Mouse (Mus musculus) thymus, adult 2 months (tissue): ENCODE data around the gene Pnp. TPM values are rescaled to one million over a fixed set of nuclear protein-coding genes. Genes with fewer than 3 reads are reported as not detected.
"Not testable (repeated sequence)": the region's sequence is repeated elsewhere in the genome, so short reads cannot be mapped to it uniquely, and the experiment has no call there.

Experiments used
- DNase-seq: peaks from one replicate; pipeline ENCODE4 v3.0.0; 2021
- H3K27ac ChIP-seq: fragments of 200-500 bp; 2 replicates; pipeline ENCODE4 v1.5.1; 2012; ENCODE audit warnings: low read length, control low read depth; ENCODE audit not compliant: control insufficient read depth, insufficient read depth
- H3K27me3 ChIP-seq: fragments of 200-500 bp; 2 replicates; pipeline ENCODE4 v1.6.1; 2012; ENCODE audit warnings: mild to moderate bottlenecking, low read length, moderate library complexity, mixed read lengths; ENCODE audit not compliant: control insufficient read depth, insufficient read depth
- H3K36me3 ChIP-seq: fragments of 200-500 bp; 2 replicates; pipeline ENCODE4 v1.6.1; 2012; ENCODE audit warnings: mild to moderate bottlenecking, low read length, moderate library complexity; ENCODE audit not compliant: control insufficient read depth, insufficient read depth
- H3K4me1 ChIP-seq: fragments of 200-500 bp; replicated peaks from 2 replicates; pipeline ENCODE4 v1.6.1; 2012; ENCODE audit warnings: low read length; ENCODE audit not compliant: control insufficient read depth, insufficient read depth
- H3K4me3 ChIP-seq: fragments of 200-500 bp; 2 replicates; pipeline ENCODE4 v1.5.1; 2012; ENCODE audit warnings: mild to moderate bottlenecking, low read length, control low read depth, moderate library complexity; ENCODE audit not compliant: control insufficient read depth, insufficient read depth
- CTCF ChIP-seq: fragments of 200-500 bp; IDR thresholded peaks from 2 replicates; pipeline ENCODE4 v1.5.1; 2012; ENCODE audit warnings: mild to moderate bottlenecking, control low read depth, low read length, moderate library complexity, borderline replicate concordance; ENCODE audit not compliant: control insufficient read depth, poor library complexity, insufficient read depth; ENCODE audit errors: extremely low read depth
- POLR2A ChIP-seq: fragments of 200-500 bp; IDR thresholded peaks from 2 replicates; pipeline ENCODE4 v1.6.1; 2012; ENCODE audit warnings: mild to moderate bottlenecking, low read length, control low read depth, moderate library complexity; ENCODE audit not compliant: control insufficient read depth, poor library complexity, insufficient read depth; ENCODE audit errors: extremely low read depth
- WGBS: fragments of 180-500 bp; shearing (Covaris S2); methylation state at CpG from one replicate; pipeline ENCODE4 v1.1.7; 2018; 5-methylcytosine and 5-hydroxymethylcytosine counted together
- polyA plus RNA-seq: library from polyadenylated mRNA; depleted of rRNA; stranded (reverse); fragments of >200 nt; gene quantifications from 2 replicates; pipeline ENCODE4 v1.2.3, GENCODE M21; 2012

Gene Pnp
- polyA plus RNA-seq, 1 experiment = 33.6 TPM

- H3K27me3 ChIP-seq = no peaks in the 10 kb centered on the region
- 0 out of 2 replicates have a peak, but pooled peaks cover 6% of the 10 kb centered on the region for H3K36me3 ChIP-seq
- 92% methylated on average over 10 of the region's 10 CpGs for WGBS
- no peak overlapping the region for H3K27ac ChIP-seq
- no peaks in the 10 kb centered on the region for H3K4me1 ChIP-seq
- no peak for DNase-seq
- H3K4me3 ChIP-seq = no peak overlapping the region
- TF ChIP-seq CTCF (no peak), POLR2A (no peak)
Measured at GRCm38 (mm10) chr14:50955487-50955886, 24.6 kb downstream of the Pnp start.

GRCm38 (mm10) chr14:50955942-50956508 is 25.1 kb downstream of the Pnp start, which contains the start of gene Pnp2:
Pnp2 (plus strand) TSS chr14:50955992.
- not testable (repeated sequence) for H3K27ac ChIP-seq, H3K36me3 ChIP-seq, H3K27me3 ChIP-seq, H3K4me1 ChIP-seq
- H3K4me3 ChIP-seq = peak within 1 kb of the TSS; percentile 26
- WGBS = 25% methylated on average over 19 of the region's 19 CpGs
- peak; percentile 67 for DNase-seq

DNA sequence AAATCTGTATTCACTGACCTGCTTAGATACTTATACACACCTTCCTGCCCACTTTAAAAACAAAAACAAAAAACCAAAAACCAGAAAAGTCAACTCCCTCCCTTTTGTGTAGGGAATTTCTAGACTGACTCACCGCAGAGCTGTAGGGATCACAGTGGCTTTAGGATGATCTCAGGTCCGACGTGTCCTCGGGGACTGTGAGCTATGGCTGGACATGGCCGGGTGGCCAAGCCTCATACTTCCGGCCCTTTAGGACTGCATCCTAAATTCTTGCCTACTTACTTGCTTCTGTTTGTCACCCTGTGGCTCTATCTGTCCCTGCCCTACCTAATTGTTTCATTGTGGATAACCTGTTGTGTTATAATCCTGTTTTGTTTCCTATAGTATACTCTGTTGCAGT is 25.8 kb downstream of the Pnp start:
- not testable (repeated sequence) for H3K4me3 ChIP-seq, H3K27me3 ChIP-seq, DNase-seq, H3K4me1 ChIP-seq, H3K27ac ChIP-seq, H3K36me3 ChIP-seq
- 94% methylated on average over 6 of the region's 6 CpGs for WGBS

DNA sequence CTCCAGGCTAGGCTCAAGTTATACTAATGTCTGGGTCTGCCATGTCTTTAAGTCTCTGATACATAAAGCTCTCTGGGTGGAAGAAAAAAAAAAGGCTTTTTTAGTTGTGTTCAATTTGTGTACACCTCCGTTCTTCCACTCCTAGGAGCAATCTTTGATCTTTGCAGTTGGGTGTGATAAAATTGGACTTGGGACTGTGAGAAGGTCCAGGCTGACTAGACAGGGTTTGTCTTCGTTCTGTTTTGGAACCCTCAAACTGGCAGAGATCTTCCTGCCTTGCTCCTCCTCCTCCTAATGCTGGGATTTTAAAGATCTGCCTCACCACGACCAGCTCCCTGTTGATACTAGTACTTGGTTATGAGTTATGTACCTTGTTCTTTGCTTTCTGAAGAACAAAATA is 26.3 kb downstream of the Pnp start:
- H3K36me3 ChIP-seq, H3K27ac ChIP-seq, H3K27me3 ChIP-seq, H3K4me3 ChIP-seq, DNase-seq, H3K4me1 ChIP-seq: not testable (repeated sequence)
- 77% methylated on average over 3 of the region's 3 CpGs for WGBS

- H3K36me3 ChIP-seq, H3K27ac ChIP-seq, H3K27me3 ChIP-seq, H3K4me1 ChIP-seq, DNase-seq, H3K4me3 ChIP-seq: not testable (repeated sequence)
- WGBS = 91% methylated on average over 5 of the region's 5 CpGs
Measured at GRCm38 (mm10) chr14:50958289-50958995, 27.6 kb downstream of the Pnp start.

DNA sequence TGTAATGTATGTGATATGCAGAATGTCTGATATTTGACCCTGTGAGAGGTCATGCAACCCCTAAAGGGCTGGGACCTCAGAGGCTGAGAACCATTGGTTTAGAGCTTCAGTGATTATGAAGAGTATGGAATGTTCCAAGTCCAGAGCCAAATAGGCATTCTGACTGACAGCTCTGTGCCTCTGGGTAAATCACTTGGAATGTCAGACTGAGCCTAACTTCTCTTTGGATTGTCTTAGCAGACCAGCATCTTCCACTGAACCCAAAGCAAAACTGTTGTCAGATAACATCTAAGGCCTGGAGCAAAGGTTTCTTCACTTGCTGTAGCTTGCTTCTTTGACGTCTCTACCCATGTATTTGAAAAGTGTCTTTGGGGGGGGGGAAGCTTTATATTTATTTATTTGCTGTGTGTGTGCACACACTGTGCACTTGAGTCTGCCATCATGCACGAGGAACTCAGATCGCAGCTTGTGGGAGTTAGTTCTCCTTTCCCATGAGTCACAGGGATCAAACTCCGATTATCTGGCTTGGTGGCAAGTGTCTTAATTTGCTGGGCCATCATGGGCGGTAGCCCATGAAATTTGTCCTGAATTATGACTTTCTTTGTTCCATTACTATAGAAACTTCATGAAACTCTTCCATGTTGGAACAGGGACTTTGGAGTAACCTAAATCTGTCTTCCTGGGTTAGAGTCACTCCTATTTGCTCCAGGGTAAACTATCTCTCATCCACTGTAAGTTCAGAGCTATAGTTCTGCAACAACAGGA is 37.5 kb downstream of the Pnp start:
- no peak for TF ChIP-seq CTCF
- TF ChIP-seq POLR2A = no peak
- H3K36me3 ChIP-seq = no peaks in the 10 kb centered on the region
- H3K4me3 ChIP-seq = no peak overlapping the region
- no peak for DNase-seq
- WGBS = 96% methylated on average over 5 of the region's 5 CpGs
- peaks cover 11% of the 10 kb centered on the region for H3K4me1 ChIP-seq
- H3K27me3 ChIP-seq = no peaks in the 10 kb centered on the region
- no peak overlapping the region for H3K27ac ChIP-seq

GRCm38 (mm10) chr14:50969041-50969440 is 38.2 kb downstream of the Pnp start:
- H3K4me1 ChIP-seq = peaks cover 11% of the 10 kb centered on the region
- no peaks in the 10 kb centered on the region for H3K27me3 ChIP-seq
- 84% methylated on average over 1 of the region's 1 CpGs for WGBS
- no peak for TF ChIP-seq CTCF
- TF ChIP-seq POLR2A = no peak
- no peak overlapping the region for H3K27ac ChIP-seq
- H3K36me3 ChIP-seq = no peaks in the 10 kb centered on the region
- DNase-seq = no peak
- no peak overlapping the region for H3K4me3 ChIP-seq
